Mouse (Mus musculus): ENCODE results near the gene Pde6h. TPM values are rescaled to one million over a fixed set of nuclear protein-coding genes. Genes with fewer than 3 reads are reported as not detected.

Gene Pde6h
- polyA plus RNA-seq, 1 experiment = not detected

DNA sequence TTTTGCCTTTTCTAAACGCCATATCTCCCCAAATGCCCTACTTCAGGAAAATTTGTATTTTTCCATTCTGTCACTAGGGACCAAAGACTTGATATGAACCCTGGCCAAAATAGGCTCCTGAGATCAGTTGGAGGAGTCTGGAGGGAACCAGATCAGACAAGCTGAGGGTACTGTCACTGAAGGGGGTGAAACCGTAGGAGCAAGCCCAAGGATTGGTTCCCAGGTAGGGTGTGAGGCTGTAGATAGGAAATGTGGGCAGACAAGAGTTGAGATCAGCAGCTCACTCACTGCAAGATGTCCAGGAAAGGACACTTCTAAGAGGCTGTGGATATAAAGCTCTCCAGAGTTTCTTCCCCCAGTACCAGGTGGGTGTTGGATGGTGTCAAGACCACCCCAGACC lies 31.6 kb upstream of the Pde6h start:
- Histone ChIP-seq H3K27ac (ENCODE audit: insufficient read depth, low read length) (no peak overlapping the region), H3K4me3 (ENCODE audit: insufficient read depth, low read length) (no peak overlapping the region), H3K4me1 (ENCODE audit: control insufficient read depth, insufficient read depth, low read length) (peaks cover 12% of the 10 kb centered on the region)
- TF ChIP-seq CTCF (IDR thresholded peaks at IDR 0.05; ENCODE audit: borderline replicate concordance, insufficient read depth, low read length) (no peak), POLR2A (IDR thresholded peaks at IDR 0.05; ENCODE audit: low read depth, low read length) (no peak)

DNA sequence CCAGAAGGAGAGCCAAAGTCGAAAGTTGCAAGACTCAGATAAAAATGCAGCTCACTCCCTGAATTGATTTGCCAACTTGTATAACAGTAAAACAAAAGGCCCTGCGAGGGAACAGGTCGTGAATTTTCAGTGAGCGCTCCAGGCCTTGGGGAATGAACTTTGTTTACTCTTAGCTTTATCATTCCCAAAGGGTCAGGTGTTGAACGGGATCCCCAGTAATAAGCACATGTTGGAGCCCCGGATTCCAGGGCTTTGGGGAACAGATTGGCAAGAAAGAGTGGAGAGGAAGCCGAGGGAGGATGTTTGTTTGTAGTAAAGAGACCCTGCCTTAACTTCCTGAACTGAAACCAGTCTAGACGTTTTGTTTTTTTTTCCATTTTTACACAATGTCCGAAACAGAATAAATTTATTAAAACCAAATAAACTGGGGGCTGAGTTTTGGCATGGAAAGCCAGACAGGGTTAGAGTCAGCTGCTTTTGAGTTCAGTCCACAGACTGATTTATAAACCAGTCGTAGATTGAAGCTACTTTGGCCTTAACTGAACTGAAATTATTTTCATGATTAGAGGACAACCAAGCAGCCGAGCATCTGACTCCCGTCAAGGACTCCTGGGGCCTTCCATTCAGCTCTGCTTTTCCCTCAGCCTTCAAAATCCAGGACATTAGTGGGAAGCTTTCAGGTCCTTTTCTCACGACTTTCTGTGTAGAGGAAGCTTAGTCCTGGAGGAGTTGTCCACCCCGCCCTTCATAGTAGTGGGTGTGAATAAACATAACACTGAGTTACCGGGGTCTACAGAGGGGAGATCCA lies 28.9 kb upstream of the Pde6h start:
- TF ChIP-seq CTCF (IDR thresholded peaks at IDR 0.05; ENCODE audit: borderline replicate concordance, insufficient read depth, low read length) (no peak), POLR2A (IDR thresholded peaks at IDR 0.05; ENCODE audit: low read depth, low read length) (no peak)
- peaks cover 19% of the 10 kb centered on the region for H3K4me1 ChIP-seq (ENCODE audit: control insufficient read depth, insufficient read depth, low read length)
- no peak overlapping the region for H3K4me3 ChIP-seq (ENCODE audit: insufficient read depth, low read length)
- H3K27ac ChIP-seq (ENCODE audit: insufficient read depth, low read length) = peak overlapping the region; percentile 66

DNA sequence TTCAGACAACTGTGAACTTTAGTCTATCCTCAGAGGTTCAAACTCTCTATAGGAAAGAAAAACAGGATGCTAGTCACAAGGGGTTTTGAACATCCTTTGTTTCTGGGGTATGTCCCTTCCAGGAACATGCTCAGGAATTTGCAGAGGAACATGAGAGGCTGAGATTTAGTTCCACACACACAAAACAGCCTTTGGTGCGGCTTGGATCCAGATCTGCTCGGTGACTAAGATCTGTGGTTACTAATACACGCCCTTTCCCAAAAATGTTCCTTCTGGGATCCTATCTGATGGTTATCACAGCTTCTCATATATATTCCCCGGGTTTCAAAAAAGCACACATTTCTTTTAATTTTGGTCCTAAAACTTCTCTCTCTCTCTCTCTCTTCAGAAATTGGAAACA lies 25.8 kb upstream of the Pde6h start:
- no peak overlapping the region for H3K4me3 ChIP-seq (ENCODE audit: insufficient read depth, low read length)
- peak overlapping the region; percentile 99 for H3K27ac ChIP-seq (ENCODE audit: insufficient read depth, low read length)
- TF ChIP-seq CTCF (IDR thresholded peaks at IDR 0.05; ENCODE audit: borderline replicate concordance, insufficient read depth, low read length) (no peak), POLR2A (IDR thresholded peaks at IDR 0.05; ENCODE audit: low read depth, low read length) (peak; percentile 14; the same call in 1 of the 2 replicates)

DNA sequence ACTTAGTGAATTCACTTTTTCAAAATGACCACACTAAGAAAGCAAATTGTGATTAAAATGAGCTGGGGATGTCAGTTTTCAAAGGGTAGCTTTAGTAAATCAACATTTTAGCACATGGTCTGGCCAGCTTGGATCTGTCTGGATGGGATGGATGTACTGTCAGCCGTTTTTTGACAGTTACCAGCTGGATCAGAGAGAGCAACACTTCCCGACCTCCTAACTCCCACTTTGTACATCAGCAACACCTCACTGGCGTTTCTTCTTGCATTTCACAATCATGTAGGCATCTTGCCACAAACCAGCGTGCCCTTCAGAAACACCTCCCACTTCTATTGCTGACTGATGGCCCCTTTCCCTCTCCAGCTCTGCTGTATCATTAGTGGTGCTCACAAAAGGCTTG lies 25.4 kb upstream of the Pde6h start:
- Histone ChIP-seq H3K4me3 (ENCODE audit: insufficient read depth, low read length) (no peak overlapping the region), H3K4me1 (ENCODE audit: control insufficient read depth, insufficient read depth, low read length) (peaks cover 24% of the 10 kb centered on the region), H3K27ac (ENCODE audit: insufficient read depth, low read length) (peak overlapping the region; percentile 99)
- TF ChIP-seq POLR2A (IDR thresholded peaks at IDR 0.05; ENCODE audit: low read depth, low read length) = no peak
- TF ChIP-seq CTCF (IDR thresholded peaks at IDR 0.05; ENCODE audit: borderline replicate concordance, insufficient read depth, low read length) = no peak

More for the DNA sequence above, 25.8 kb upstream of the Pde6h start:
- peaks cover 24% of the 10 kb centered on the region for H3K4me1 ChIP-seq (ENCODE audit: control insufficient read depth, insufficient read depth, low read length)

DNA sequence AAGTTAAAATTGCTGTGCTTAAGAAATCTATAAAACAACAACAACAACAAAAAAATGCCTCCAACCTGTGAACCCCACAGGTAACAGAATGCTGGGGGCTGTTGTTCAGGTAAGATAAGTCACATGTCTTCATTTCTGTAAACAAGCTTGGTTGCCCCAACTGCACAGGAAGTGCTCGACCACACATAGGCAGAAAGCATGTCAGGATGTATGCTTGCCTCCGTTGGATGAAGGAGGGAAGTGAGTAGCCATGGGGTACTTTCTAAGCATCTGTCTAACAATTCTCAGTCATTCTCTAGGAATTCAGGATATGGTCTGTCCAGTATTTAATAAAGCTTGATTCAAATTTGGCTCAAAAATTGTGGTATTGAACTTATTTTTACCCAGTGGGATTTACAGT lies 24.7 kb upstream of the Pde6h start:
- H3K4me1 ChIP-seq (ENCODE audit: control insufficient read depth, insufficient read depth, low read length) = peaks cover 24% of the 10 kb centered on the region
- TF ChIP-seq POLR2A (IDR thresholded peaks at IDR 0.05; ENCODE audit: low read depth, low read length) = no peak
- TF ChIP-seq CTCF (IDR thresholded peaks at IDR 0.05; ENCODE audit: borderline replicate concordance, insufficient read depth, low read length) = no peak
- no peak overlapping the region for H3K4me3 ChIP-seq (ENCODE audit: insufficient read depth, low read length)
- H3K27ac ChIP-seq (ENCODE audit: insufficient read depth, low read length) = peak overlapping the region; percentile 99

- H3K27ac ChIP-seq (ENCODE audit: insufficient read depth, low read length) = peak overlapping the region; percentile 99
- H3K4me1 ChIP-seq (ENCODE audit: control insufficient read depth, insufficient read depth, low read length) = peaks cover 18% of the 10 kb centered on the region
- no peak for TF ChIP-seq CTCF (IDR thresholded peaks at IDR 0.05; ENCODE audit: borderline replicate concordance, insufficient read depth, low read length)
- TF ChIP-seq POLR2A (IDR thresholded peaks at IDR 0.05; ENCODE audit: low read depth, low read length) = 0 out of 2 replicates have a peak, but pooled peaks have one; percentile 20
- no peak overlapping the region for H3K4me3 ChIP-seq (ENCODE audit: insufficient read depth, low read length)
These were observed 23.1 kb upstream of the Pde6h start for GRCm38 (mm10) chr6:136900369-136901009.

DNA sequence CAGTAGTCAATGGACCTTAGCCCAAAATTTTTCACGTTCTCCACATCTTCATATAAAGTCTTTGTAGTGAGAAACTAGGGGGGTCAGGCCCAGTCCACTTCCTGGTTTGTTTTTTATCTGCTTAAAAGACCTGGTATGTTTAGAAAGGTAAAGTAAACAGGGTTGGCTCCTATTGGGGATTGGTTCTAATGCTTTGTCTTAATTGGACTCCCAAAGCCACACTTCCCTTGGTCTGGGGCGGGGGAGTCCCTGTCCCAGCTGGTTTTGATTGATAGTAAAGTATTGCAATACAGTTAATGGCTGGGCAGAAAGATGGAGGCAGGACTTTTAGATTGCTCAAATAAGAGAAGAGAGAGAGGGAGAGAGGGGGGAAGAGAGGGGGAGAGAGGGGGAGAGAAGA lies 22.6 kb upstream of the Pde6h start:
- Histone ChIP-seq H3K4me3 (ENCODE audit: insufficient read depth, low read length) (no peak overlapping the region), H3K27ac (ENCODE audit: insufficient read depth, low read length) (peak overlapping the region; percentile 99), H3K4me1 (ENCODE audit: control insufficient read depth, insufficient read depth, low read length) (peaks cover 18% of the 10 kb centered on the region)
- TF ChIP-seq CTCF (IDR thresholded peaks at IDR 0.05; ENCODE audit: borderline replicate concordance, insufficient read depth, low read length) = no peak
- TF ChIP-seq POLR2A (IDR thresholded peaks at IDR 0.05; ENCODE audit: low read depth, low read length) = no peak

- Histone ChIP-seq H3K27ac (ENCODE audit: insufficient read depth, low read length) (no peak overlapping the region), H3K4me3 (ENCODE audit: insufficient read depth, low read length) (no peak overlapping the region), H3K4me1 (ENCODE audit: control insufficient read depth, insufficient read depth, low read length) (peaks cover 13% of the 10 kb centered on the region)
- TF ChIP-seq CTCF (IDR thresholded peaks at IDR 0.05; ENCODE audit: borderline replicate concordance, insufficient read depth, low read length) (no peak), POLR2A (IDR thresholded peaks at IDR 0.05; ENCODE audit: low read depth, low read length) (no peak)
These were observed 21.1 kb upstream of the Pde6h start for GRCm38 (mm10) chr6:136902527-136902926.

- TF ChIP-seq CTCF (IDR thresholded peaks at IDR 0.05; ENCODE audit: borderline replicate concordance, insufficient read depth, low read length) (no peak), POLR2A (IDR thresholded peaks at IDR 0.05; ENCODE audit: low read depth, low read length) (no peak)
- Histone ChIP-seq H3K4me3 (ENCODE audit: insufficient read depth, low read length) (no peak overlapping the region), H3K4me1 (ENCODE audit: control insufficient read depth, insufficient read depth, low read length) (peaks cover 9% of the 10 kb centered on the region), H3K27ac (ENCODE audit: insufficient read depth, low read length) (no peak overlapping the region)
These were observed 19.7 kb upstream of the Pde6h start for GRCm38 (mm10) chr6:136903885-136904470.
